Mouse (Mus musculus) forebrain, embryonic 12.5 days (tissue): ENCODE data around the gene Hrh2. TPM values are rescaled to one million over a fixed set of nuclear protein-coding genes. Genes with fewer than 3 reads are reported as not detected.
A peak's percentile ranks its signal among the peaks of the same experiment; 100 is the strongest.

Experiments used
- ATAC-seq: fragments of 200-750 bp; cut with Nextera tagmentation; 2 replicates; pipeline ENCODE4 v1.8.0; 2017; ENCODE audit warnings: moderate TSS enrichment; ENCODE audit not compliant: low FRiP score
- H3K27ac ChIP-seq: fragments of 300-500 bp; sonication (generic); 2 replicates; pipeline ENCODE4 v1.5.1; 2016; ENCODE audit warnings: mild to moderate bottlenecking
- H3K27me3 ChIP-seq: fragments of 300-500 bp; sonication (generic); 2 replicates; pipeline ENCODE4 v1.6.1; 2016; ENCODE audit warnings: mild to moderate bottlenecking
- H3K36me3 ChIP-seq: fragments of 300-500 bp; sonication (generic); replicated peaks from 2 replicates; pipeline ENCODE4 v1.6.1; 2016; ENCODE audit warnings: mild to moderate bottlenecking
- H3K4me1 ChIP-seq: fragments of 300-500 bp; sonication (generic); 2 replicates; pipeline ENCODE4 v1.6.1; 2016
- H3K4me2 ChIP-seq: fragments of 300-500 bp; sonication (generic); 2 replicates; pipeline ENCODE4 v1.6.1; 2016; ENCODE audit warnings: mild to moderate bottlenecking, moderate library complexity
- H3K4me3 ChIP-seq: fragments of 300-500 bp; sonication (generic); replicated peaks from 2 replicates; pipeline ENCODE4 v1.5.1; 2016; ENCODE audit warnings: mild to moderate bottlenecking
- H3K9ac ChIP-seq: fragments of 300-500 bp; sonication (generic); 2 replicates; pipeline ENCODE4 v1.6.1; 2016; ENCODE audit warnings: mild to moderate bottlenecking
- H3K9me3 ChIP-seq: fragments of 300-500 bp; sonication (generic); 2 replicates; pipeline ENCODE4 v1.6.1; 2016
- WGBS: fragments of 180-500 bp; shearing (Covaris S2); methylation state at CpG from one replicate; pipeline ENCODE4 v1.1.7; 2016; 5-methylcytosine and 5-hydroxymethylcytosine counted together
- polyA plus RNA-seq: library from polyadenylated mRNA; unstranded; fragments of >200 nt; fragmentation: Nextera tagmentation; extraction: Ambion mirVana; gene quantifications from 2 replicates; pipeline ENCODE4 v1.2.1, GENCODE M21; 2016

Hrh2 gene
- polyA plus RNA-seq, 1 experiment from 2014 or later, result not detected

DNA sequence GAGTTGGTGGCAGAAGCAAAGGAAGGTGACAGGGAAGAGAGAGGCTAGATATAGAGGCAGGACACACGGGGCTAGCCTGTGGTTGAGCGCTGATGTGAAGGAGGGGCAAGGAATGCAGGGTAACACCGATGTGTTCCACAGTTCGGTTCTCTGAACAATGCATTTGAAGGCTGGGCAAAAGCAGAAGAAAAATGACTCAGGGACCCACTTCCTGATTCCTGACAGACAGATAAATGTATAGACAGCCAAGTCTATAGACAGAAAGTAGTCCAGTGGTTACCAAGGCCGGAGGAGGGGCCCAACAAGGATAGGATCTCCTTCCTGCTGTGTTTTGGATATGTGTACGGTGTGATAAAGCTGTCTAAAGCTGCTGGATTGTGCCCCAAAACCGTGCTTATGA, 13.3 kb downstream of the Hrh2 start:
- Histone ChIP-seq H3K9me3 (no peaks in the 10 kb centered on the region), H3K36me3 (no peaks in the 10 kb centered on the region), H3K4me1 (peaks cover 7% of the 10 kb centered on the region; the same call in 1 of the 2 replicates), H3K27me3 (peaks cover 5% of the 10 kb centered on the region; the same call in 1 of the 2 replicates), H3K9ac (no peak overlapping the region), H3K27ac (no peak overlapping the region), H3K4me3 (no peak overlapping the region), H3K4me2 (no peak overlapping the region)
- no peak for ATAC-seq
- 83% methylated on average over 7 of the region's 7 CpGs for WGBS

DNA sequence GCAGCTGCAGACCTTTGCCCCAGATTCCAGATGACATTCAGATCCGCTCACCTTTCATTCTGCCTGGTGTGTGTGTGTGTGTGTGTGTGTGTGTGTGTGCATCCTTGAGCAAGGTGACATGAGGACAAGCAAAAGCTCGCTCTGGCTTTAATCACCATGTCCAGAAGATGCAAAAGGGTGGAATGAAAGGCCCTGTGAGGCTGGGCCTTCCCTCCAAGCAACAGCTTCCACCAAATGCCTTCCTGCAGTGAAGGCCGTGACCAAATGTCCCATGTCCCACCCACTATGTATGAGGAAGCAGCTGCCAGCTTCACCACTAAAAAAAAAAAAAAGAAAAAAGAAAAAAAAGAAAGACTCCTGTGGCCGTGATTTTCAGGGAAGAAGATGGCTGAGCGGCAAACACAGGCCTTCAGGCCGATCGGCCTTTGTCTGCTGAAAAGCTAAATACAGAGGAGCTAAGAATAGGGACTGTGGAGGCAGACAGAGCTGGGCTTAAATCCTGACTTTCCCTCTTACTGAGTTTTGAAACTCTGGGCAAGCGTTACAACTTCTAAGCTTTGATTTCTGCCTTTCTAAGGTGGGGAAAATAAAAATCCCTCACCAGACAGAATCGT, 14.3 kb downstream of the Hrh2 start:
- Histone ChIP-seq H3K9me3 (no peaks in the 10 kb centered on the region), H3K4me2 (no peak overlapping the region), H3K4me1 (peaks cover 13% of the 10 kb centered on the region; the same call in 1 of the 2 replicates), H3K27ac (no peak overlapping the region), H3K36me3 (no peaks in the 10 kb centered on the region), H3K9ac (no peak overlapping the region), H3K4me3 (no peak overlapping the region), H3K27me3 (peaks cover 5% of the 10 kb centered on the region; the same call in 1 of the 2 replicates)
- no peak for ATAC-seq
- 70% methylated on average over 9 of the region's 9 CpGs for WGBS

DNA sequence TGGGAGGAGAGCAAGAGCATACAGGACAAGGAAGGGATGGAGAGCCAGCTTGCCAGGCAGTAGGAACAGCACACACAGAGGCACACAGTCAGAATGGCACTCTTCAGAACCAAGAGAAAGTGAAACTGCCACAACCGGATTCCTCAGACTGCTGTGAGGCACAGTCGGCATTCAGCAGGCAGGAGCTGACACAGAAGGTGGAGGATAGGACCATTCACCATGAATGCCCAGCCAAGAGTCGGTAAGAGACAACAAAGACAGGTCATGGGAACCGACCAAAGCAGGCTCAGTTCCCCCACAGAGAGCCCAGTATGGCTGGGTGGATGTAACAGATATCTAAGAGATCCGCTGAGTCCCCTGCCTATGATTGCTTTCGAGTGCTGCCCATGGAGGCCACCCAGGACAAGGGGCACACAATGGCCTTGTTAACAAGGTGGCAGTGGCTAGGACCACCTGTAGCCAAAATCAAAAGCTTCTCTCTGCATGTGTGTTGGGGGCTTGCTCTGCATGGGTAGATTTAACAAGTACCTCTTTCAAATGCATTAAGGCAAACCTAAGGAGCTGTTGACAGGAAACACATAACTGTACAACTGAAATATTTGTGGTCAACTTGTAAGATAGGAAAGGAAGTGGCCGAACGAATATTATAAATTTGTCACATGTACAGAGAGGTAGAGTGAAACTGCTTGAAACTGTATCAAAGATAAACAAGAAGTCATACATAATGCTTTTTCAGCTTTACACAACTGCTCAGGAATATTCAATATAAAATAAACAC, 17.7 kb downstream of the Hrh2 start:
- Histone ChIP-seq H3K27ac (no peak overlapping the region), H3K36me3 (no peaks in the 10 kb centered on the region), H3K4me3 (no peak overlapping the region), H3K9ac (no peak overlapping the region), H3K4me1 (peaks cover 38% of the 10 kb centered on the region), H3K9me3 (no peaks in the 10 kb centered on the region), H3K4me2 (no peak overlapping the region), H3K27me3 (peaks cover 5% of the 10 kb centered on the region; the same call in 1 of the 2 replicates)
- ATAC-seq, result no peak
- WGBS, result 59% methylated on average over 8 of the region's 8 CpGs

DNA sequence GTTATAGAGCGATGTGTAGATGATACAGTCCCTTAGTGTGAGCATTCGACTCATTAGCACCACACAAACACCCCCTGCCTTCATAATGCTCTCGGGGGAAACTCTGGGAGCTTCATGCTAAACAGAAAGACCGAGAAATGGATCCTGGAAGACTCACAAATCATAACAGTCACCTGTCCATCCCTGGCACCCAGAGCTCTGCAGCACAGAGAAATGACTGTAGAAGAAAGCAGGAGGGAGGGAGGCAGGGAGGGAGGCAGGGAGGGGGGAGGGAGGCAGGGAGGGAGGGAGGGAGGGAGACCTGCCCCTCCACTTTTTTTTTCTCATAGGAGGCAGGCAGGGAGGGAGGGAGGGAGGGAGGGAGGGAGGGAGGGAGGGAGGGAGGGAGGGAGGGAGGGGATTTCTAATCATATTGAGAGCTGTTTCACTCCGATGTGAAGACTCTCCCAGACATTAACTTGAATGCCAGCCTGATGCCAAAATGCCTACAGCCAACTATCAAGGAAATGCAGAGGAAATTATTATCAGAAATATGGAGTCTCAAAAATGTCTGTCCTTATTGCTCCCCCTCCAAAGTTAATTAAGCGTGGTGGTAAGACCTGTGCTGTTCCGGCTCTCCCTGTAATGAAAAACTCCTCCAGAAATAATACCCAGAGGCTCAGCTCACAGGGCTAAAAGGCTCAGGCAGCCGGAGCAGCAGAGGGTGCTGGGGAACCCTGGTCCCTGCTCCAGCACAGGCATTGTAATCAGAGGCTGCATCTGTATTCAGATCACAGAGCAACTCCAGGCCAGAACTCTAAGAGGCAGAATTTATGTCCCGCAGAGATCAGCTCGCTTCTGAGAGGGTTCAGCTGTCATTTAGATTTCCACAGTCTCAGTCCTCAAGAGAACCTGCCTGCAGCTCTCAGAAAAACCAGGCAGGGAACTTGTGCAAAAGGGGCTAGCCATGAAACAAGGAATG, 19.9 kb downstream of the Hrh2 start:
- no peaks in the 10 kb centered on the region for H3K27me3 ChIP-seq
- ATAC-seq, result peak; percentile 85
- 31% methylated on average over 10 of the region's 10 CpGs for WGBS
- no peak overlapping the region for H3K4me3 ChIP-seq
- H3K9ac ChIP-seq, result 0 out of 2 replicates have a peak overlapping the region, but pooled peaks have one; percentile 4
- H3K4me1 ChIP-seq, result peaks cover 42% of the 10 kb centered on the region
- H3K27ac ChIP-seq, result peak overlapping the region; percentile 84
- no peaks in the 10 kb centered on the region for H3K9me3 ChIP-seq
- H3K4me2 ChIP-seq, result 0 out of 2 replicates have a peak overlapping the region, but pooled peaks have one; percentile 9
- no peaks in the 10 kb centered on the region for H3K36me3 ChIP-seq

DNA sequence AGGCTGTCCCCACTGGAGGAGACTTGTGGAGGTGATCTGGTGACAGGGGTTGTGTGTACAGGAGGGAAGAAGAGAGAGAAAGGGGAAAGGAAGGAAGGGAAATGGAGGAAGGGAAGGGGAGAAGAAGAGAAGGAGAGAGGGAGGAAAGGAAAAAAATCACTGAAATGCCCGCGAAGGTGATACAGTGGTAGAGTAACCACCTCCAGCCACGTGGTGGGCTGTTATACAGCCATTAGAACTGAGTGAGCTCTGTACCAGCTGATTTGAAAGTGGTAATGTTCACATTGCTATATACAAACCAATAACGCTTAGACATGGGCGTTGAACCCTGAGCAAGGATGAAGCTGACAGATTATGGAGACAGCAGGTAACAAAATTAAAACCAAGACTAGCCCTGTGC, 20.6 kb downstream of the Hrh2 start:
- Histone ChIP-seq H3K27ac (peak overlapping the region; percentile 84), H3K9me3 (no peaks in the 10 kb centered on the region), H3K4me1 (peaks cover 42% of the 10 kb centered on the region), H3K9ac (0 out of 2 replicates have a peak overlapping the region, but pooled peaks have one; percentile 4), H3K36me3 (no peaks in the 10 kb centered on the region), H3K4me2 (0 out of 2 replicates have a peak overlapping the region, but pooled peaks have one; percentile 9), H3K27me3 (no peaks in the 10 kb centered on the region), H3K4me3 (no peak overlapping the region)
- 62% methylated on average over 5 of the region's 5 CpGs for WGBS
- peak; percentile 18; the same call in 1 of the 2 replicates for ATAC-seq

DNA sequence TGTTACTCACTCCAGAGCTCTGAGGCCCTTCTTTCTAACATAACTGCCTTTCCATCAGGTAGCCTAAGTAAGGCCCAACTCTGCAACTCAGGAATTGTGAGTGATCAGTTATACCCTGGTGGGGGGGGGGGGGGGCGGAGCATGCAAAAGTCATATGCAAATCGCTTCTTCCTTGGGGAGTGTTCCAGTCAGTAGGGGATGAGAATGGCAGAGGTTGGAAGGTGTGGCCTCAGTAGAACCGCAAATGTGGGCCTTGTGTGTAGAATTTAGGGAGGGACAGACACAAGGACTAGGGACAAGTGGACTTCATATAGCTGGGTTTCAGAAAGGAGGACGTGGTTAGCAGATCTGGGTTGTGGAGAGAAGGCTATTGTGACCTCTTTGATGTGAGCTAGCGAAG, 23.3 kb downstream of the Hrh2 start:
- Histone ChIP-seq H3K27me3 (no peaks in the 10 kb centered on the region), H3K4me1 (peaks cover 36% of the 10 kb centered on the region), H3K9ac (no peak overlapping the region), H3K4me3 (no peak overlapping the region), H3K36me3 (no peaks in the 10 kb centered on the region), H3K9me3 (no peaks in the 10 kb centered on the region), H3K27ac (no peak overlapping the region), H3K4me2 (no peak overlapping the region)
- no peak for ATAC-seq
- 52% methylated on average over 5 of the region's 5 CpGs for WGBS

DNA sequence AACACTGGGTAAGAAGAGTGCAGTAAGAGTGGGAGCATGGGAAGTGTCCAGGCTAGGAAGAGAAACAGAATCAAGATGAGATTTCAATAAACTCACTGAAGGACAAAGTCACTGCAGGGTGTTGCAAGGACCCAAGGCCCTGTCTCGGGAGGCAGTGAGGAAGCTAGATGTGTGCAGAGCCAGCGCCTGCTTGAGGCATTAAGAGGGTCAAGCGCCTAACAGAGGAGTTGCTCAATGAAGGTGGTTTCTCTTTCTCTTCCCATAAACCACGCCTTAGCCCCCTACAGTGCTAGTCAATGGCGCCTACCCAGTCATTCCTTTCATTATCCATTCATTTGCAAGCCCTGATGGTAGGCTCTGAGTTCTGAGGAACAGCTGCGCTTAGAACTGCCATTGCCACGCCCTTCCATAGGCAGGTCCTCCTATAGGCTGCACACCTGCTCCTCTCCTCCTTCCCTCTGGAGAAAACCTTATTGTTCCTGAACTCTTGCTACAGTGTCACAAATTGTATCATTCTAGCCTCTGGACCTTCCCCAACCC, 23.9 kb downstream of the Hrh2 start:
- Histone ChIP-seq H3K9me3 (no peaks in the 10 kb centered on the region), H3K27ac (no peak overlapping the region), H3K4me2 (no peak overlapping the region), H3K9ac (no peak overlapping the region), H3K27me3 (no peaks in the 10 kb centered on the region), H3K4me3 (no peak overlapping the region), H3K36me3 (no peaks in the 10 kb centered on the region), H3K4me1 (peaks cover 33% of the 10 kb centered on the region)
- WGBS, result 10% methylated on average over 7 of the region's 7 CpGs
- no peak for ATAC-seq

DNA sequence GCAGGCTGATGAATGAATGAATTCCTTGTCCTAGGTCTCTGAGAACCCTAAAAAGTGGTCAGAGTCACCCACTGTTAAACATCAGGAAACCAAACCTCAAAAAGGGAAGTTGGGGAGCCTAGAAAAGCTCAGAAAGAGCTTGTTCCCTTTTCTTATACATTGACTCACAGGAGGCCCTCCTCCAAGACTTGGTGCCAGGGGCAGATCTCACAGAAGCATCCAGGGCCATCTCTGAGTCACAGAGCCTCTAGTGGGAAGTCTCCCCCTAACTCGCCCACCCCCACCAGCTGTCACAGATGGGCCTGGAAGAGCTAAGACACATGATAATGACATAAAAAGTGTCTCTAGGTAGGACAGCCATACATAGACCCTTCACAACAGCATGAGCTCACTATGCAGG, 26.4 kb downstream of the Hrh2 start:
- Histone ChIP-seq H3K4me1 (peaks cover 25% of the 10 kb centered on the region), H3K9me3 (no peaks in the 10 kb centered on the region), H3K27ac (no peak overlapping the region), H3K9ac (no peak overlapping the region), H3K27me3 (no peaks in the 10 kb centered on the region; the same call in 1 of the 2 replicates), H3K4me3 (no peak overlapping the region), H3K4me2 (no peak overlapping the region), H3K36me3 (no peaks in the 10 kb centered on the region)
- no peak for ATAC-seq
- WGBS, result 81% methylated on average over 1 of the region's 1 CpGs

DNA sequence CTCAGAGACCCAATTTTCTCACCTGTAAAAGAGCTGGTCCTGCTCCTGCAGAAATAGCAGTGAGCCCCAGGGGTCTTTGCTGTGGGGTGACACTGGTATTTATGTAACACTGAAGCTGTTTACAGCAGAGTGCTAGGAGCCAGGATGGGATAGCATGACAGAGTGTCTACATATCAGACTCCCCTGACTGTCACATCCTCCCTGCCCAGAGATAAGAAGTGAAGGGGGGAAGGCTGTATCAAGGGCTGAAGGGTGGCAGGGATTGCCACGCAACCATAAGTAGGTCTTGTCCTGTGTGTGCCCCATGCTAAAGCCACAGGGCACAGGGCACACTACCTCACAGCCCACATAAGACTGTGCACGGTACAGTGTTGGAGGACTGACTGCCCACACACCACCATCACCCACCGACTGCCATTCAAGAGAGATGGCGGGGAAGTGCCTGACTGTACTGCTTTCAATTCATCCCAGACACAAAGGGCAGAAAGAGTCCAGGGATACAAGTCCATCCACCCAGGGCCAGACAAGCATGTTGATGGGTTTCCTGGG, 29.8 kb downstream of the Hrh2 start:
- no peak for ATAC-seq
- no peaks in the 10 kb centered on the region for H3K9me3 ChIP-seq
- no peak overlapping the region for H3K27ac ChIP-seq
- 78% methylated on average over 4 of the region's 4 CpGs for WGBS
- peaks cover 2% of the 10 kb centered on the region; the same call in 1 of the 2 replicates for H3K27me3 ChIP-seq
- peaks cover 16% of the 10 kb centered on the region; the same call in 1 of the 2 replicates for H3K4me1 ChIP-seq
- no peak overlapping the region for H3K4me3 ChIP-seq
- H3K9ac ChIP-seq, result no peak overlapping the region
- no peak overlapping the region for H3K4me2 ChIP-seq
- H3K36me3 ChIP-seq, result no peaks in the 10 kb centered on the region

DNA sequence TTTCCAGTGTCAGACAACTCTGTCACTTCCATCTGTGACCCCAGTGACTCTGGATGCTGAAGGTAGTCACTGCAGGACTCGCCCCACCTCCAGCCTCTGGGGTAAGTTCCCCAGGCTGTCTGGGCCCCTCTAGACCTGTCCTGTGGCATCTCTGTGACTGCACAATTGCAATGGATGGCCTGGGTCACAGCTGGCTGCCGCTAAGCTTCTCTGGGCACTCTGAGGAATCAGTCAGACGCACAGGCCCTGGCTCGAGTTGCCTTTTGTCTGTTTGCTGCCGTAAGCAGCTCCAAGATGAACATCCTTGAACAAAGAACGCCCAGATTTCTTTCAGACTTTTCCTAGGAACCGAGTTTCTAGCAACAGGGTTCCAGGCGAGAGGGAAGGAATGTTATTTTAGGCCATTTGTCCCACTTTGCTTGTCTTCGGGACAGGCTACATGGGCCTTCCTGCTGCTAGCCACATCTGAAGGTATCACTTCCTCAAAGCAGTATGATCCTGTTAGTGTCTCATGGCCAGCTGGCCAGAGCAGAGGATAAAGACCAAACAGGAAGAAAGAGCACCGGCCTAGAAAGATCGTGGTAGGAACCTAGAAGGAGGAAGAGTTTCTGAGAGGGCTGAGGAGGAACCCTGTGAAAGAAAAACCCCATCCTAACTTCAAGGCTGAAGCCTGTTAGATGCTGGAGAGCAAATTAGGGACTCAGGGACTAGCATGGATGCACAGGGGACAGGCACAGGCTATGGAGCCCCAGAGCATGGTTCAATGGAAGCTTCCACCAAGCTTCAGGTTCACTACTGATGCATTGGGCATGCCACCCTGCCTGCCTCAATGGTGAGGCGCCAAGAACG, 31.2 kb downstream of the Hrh2 start:
- H3K4me3 ChIP-seq, result no peak overlapping the region
- no peak overlapping the region for H3K9ac ChIP-seq
- no peak overlapping the region for H3K4me2 ChIP-seq
- no peaks in the 10 kb centered on the region for H3K9me3 ChIP-seq
- ATAC-seq, result no peak
- no peaks in the 10 kb centered on the region for H3K36me3 ChIP-seq
- 33% methylated on average over 13 of the region's 13 CpGs for WGBS
- H3K27ac ChIP-seq, result no peak overlapping the region
- H3K4me1 ChIP-seq, result peaks cover 22% of the 10 kb centered on the region
- peaks cover 3% of the 10 kb centered on the region; the same call in 1 of the 2 replicates for H3K27me3 ChIP-seq
